Mouse (Mus musculus) lung, postnatal 0 days (tissue): ENCODE measurements around the gene Cd164l2. TPM values are rescaled to one million over a fixed set of nuclear protein-coding genes. Genes with fewer than 3 reads are reported as not detected.

Experiments used
- ATAC-seq: fragments of 200-750 bp; cut with Nextera tagmentation; 2 replicates; pipeline ENCODE4 v1.8.0; 2017; ENCODE audit warnings: moderate library complexity
- DNase-seq: peaks from one replicate; pipeline ENCODE4 v3.0.0-alpha.2; 2016; ENCODE audit warnings: low spot score
- H3K27ac ChIP-seq: fragments of 300-500 bp; sonication (generic); 2 replicates; pipeline ENCODE4 v1.5.1; 2014; ENCODE audit warnings: antibody characterized with exemption, mild to moderate bottlenecking, low read length, mixed read lengths
- H3K27me3 ChIP-seq: fragments of 300-500 bp; sonication (generic); replicated peaks from 2 replicates; pipeline ENCODE4 v1.6.1; 2014; ENCODE audit warnings: low read length, mixed read lengths; ENCODE audit not compliant: insufficient read depth
- H3K36me3 ChIP-seq: fragments of 300-500 bp; sonication (generic); 2 replicates; pipeline ENCODE4 v1.6.1; 2014; ENCODE audit warnings: low read length, mixed read lengths; ENCODE audit not compliant: insufficient read depth
- H3K4me1 ChIP-seq: fragments of 300-500 bp; sonication (generic); 2 replicates; pipeline ENCODE4 v1.6.1; 2014; ENCODE audit warnings: antibody characterized with exemption, low read depth, low read length, mixed read lengths; ENCODE audit not compliant: insufficient read depth
- H3K4me2 ChIP-seq: fragments of 300-500 bp; sonication (generic); replicated peaks from 2 replicates; pipeline ENCODE4 v1.6.1; 2014; ENCODE audit warnings: low read depth, mild to moderate bottlenecking, low read length, moderate library complexity, mixed read lengths
- H3K4me3 ChIP-seq: fragments of 300-500 bp; sonication (generic); 2 replicates; pipeline ENCODE4 v1.5.1; 2014; ENCODE audit warnings: low read depth, low read length
- H3K9ac ChIP-seq: fragments of 300-500 bp; sonication (generic); replicated peaks from 2 replicates; pipeline ENCODE4 v1.6.1; 2014; ENCODE audit warnings: low read depth, mild to moderate bottlenecking
- H3K9me3 ChIP-seq: fragments of 300-500 bp; sonication (generic); 2 replicates; pipeline ENCODE4 v1.6.1; 2016; ENCODE audit warnings: low read length, mixed read lengths
- CTCF ChIP-seq: IDR thresholded peaks from 2 replicates; pipeline ENCODE4 v1.5.1; 2016; ENCODE audit warnings: antibody characterized with exemption, mild to moderate bottlenecking
- EP300 ChIP-seq: IDR thresholded peaks from 2 replicates; pipeline ENCODE4 v1.6.1; 2016; ENCODE audit warnings: antibody characterized with exemption, mild to moderate bottlenecking, control low read depth
- WGBS: fragments of 180-500 bp; shearing (Covaris S2); extraction: QIAGEN DNeasy Blood & Tissue Kit; methylation state at CpG from one replicate; pipeline ENCODE4 v1.1.7; 2014; 5-methylcytosine and 5-hydroxymethylcytosine counted together
- polyA plus RNA-seq: library from polyadenylated mRNA; unstranded; fragments of >200 nt; fragmentation: Nextera tagmentation; extraction: Ambion mirVana; gene quantifications from 2 replicates; pipeline ENCODE4 v1.2.1, GENCODE M21; 2015

Gene Cd164l2
- 8.7 and 10.3 TPM in 2 replicates for polyA plus RNA-seq

DNA sequence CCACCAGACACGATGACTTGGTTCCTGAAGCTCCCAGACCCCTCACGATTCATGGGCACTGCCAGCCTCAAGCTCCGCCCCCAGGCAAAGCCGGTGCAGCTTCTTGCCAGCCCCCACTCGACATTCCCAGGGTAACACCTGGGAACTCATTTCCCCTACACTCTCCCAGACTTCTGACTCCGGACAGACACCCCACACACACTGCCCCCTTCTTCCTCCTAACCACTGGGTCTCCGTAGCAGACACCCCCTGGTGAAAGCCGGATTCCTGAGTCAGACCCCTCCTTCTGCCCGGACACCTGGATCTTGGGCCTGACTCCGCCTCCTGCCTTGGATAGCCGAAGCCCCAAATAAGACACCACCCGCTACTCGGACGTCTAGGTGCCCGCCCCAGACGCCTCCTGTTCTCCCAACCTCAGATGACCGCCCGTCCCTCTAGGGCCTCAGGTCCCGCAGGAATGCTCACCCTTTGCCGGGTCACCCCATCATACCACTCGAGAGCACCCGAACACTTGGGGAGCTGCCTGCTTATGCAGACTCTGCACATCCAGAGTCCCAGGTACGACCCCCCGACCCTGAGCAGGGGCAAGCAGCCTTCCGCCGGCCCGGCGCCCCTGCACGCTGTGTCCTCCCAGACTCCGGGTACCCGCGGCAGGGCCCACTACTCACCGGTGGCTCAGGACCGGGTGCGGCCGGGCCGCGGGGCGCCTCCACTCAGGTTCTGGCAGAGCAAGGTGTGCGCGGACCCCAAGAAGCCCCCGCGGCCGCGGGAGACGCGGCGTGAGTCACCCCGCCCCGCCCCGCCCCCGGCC is at the start of gene Cd164l2, which contains the start of gene Gpr3:
Gene Cd164l2 (plus strand): TSS at position 381 of the 811 bp plus-strand sequence.
Gene Gpr3 (minus strand): TSS at position 786 of the 811 bp plus-strand sequence.
- Histone ChIP-seq H3K9me3 (no peaks in the 10 kb centered on the region), H3K4me3 (peak within 1 kb of the TSS; percentile 48), H3K36me3 (no peaks in the 10 kb centered on the region), H3K9ac (peak within 1 kb of the TSS; percentile 16; the same call in 1 of the 2 replicates), H3K4me2 (peak within 1 kb of the TSS; percentile 99), H3K27me3 (0 out of 2 replicates have a peak, but pooled peaks cover 3% of the 10 kb centered on the region), H3K4me1 (0 out of 2 replicates have a peak, but pooled peaks cover 4% of the 10 kb centered on the region), H3K27ac (no peak within 1 kb of the TSS)
- no peak for DNase-seq
- TF ChIP-seq EP300 (no peak), CTCF (no peak)
- ATAC-seq = peak; percentile 14
- 3% methylated on average over 46 of the region's 52 CpGs for WGBS

DNA sequence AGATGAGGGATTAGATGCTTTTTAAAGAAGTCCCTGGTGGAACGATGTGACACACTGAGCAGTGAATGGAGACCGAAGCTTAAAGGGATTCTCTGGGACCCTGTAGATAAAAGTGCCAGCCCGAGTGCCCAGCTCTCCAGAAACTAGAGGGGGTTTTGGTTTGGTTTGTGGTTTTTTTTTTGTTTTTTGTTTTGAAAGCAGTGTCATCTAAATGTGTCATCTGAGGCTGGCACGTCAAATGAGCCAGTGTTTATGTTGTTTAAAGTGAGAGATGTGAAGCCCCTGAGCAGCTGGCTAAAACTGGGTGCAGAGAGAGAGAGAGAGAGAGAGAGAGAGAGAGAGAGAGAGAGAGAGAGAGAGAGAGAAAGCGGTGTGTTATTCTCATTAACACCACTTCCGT is 49.7 kb upstream of the Cd164l2 start:
- WGBS = 58% methylated on average over 6 of the region's 6 CpGs
- TF ChIP-seq EP300 (no peak), CTCF (no peak)
- no peaks in the 10 kb centered on the region for H3K27me3 ChIP-seq
- no peak overlapping the region for H3K4me3 ChIP-seq
- no peak overlapping the region for H3K4me2 ChIP-seq
- peaks cover 7% of the 10 kb centered on the region; the same call in 1 of the 2 replicates for H3K4me1 ChIP-seq
- no peak for ATAC-seq
- no peak for DNase-seq
- 0 out of 2 replicates have a peak, but pooled peaks cover 7% of the 10 kb centered on the region for H3K36me3 ChIP-seq
- H3K9me3 ChIP-seq = no peaks in the 10 kb centered on the region
- H3K9ac ChIP-seq = no peak overlapping the region
- H3K27ac ChIP-seq = no peak overlapping the region

DNA sequence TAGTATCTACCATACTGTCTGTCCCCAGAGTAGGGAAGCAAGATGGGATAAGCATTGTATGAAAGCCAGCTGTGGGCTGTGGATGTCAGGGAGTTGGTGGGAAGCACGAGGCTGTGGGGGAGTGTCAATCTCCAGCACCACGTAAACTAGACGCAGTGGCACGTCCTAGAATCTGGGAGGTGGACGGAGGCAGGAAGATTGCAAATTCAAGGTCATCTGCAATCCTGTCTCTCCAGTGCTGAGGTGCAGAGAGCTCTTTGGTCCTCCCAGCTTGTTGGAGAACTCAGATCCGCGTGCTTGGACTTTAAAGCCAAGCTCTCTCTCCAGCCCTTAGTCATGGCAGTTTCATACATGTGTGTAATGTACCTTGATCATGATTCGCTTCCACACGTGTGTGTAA is 45.2 kb upstream of the Cd164l2 start:
- Histone ChIP-seq H3K9me3 (no peaks in the 10 kb centered on the region), H3K27ac (no peak overlapping the region), H3K4me2 (no peak overlapping the region), H3K4me1 (peaks cover 12% of the 10 kb centered on the region; the same call in 1 of the 2 replicates), H3K9ac (no peak overlapping the region), H3K36me3 (0 out of 2 replicates have a peak, but pooled peaks cover 7% of the 10 kb centered on the region), H3K27me3 (no peaks in the 10 kb centered on the region), H3K4me3 (no peak overlapping the region)
- no peak for TF ChIP-seq EP300
- no peak for TF ChIP-seq CTCF
- ATAC-seq = no peak
- DNase-seq = no peak
- WGBS = 69% methylated on average over 9 of the region's 9 CpGs

- ATAC-seq (peak; percentile 84), DNase-seq (peak; percentile 89)
- H3K4me3 ChIP-seq = no peak overlapping the region
- H3K27me3 ChIP-seq = no peaks in the 10 kb centered on the region
- peaks cover 16% of the 10 kb centered on the region; the same call in 1 of the 2 replicates for H3K4me1 ChIP-seq
- 56% methylated on average over 10 of the region's 10 CpGs for WGBS
- H3K9ac ChIP-seq = no peak overlapping the region
- H3K27ac ChIP-seq = peak overlapping the region; percentile 5
- no peaks in the 10 kb centered on the region for H3K9me3 ChIP-seq
- TF ChIP-seq EP300 (peak; percentile 70), CTCF (peak; percentile 6; the same call in 1 of the 2 replicates)
- 0 out of 2 replicates have a peak, but pooled peaks cover under 1% of the 10 kb centered on the region for H3K36me3 ChIP-seq
- H3K4me2 ChIP-seq = peak overlapping the region; percentile 32
Measured at GRCm38 (mm10) chr4:133169237-133170055, 42.5 kb upstream of the Cd164l2 start.

GRCm38 (mm10) chr4:133170056-133170524 is 41.8 kb upstream of the Cd164l2 start:
- no peaks in the 10 kb centered on the region for H3K9me3 ChIP-seq
- peak overlapping the region; percentile 38; the same call in 1 of the 2 replicates for H3K27ac ChIP-seq
- H3K4me2 ChIP-seq = no peak overlapping the region
- peaks cover 17% of the 10 kb centered on the region for H3K4me1 ChIP-seq
- DNase-seq (peak; percentile 48), ATAC-seq (no peak)
- no peak overlapping the region for H3K4me3 ChIP-seq
- no peaks in the 10 kb centered on the region for H3K36me3 ChIP-seq
- no peak overlapping the region for H3K9ac ChIP-seq
- H3K27me3 ChIP-seq = no peaks in the 10 kb centered on the region
- 45% methylated on average over 3 of the region's 3 CpGs for WGBS
- TF ChIP-seq EP300 (no peak), CTCF (no peak)

DNA sequence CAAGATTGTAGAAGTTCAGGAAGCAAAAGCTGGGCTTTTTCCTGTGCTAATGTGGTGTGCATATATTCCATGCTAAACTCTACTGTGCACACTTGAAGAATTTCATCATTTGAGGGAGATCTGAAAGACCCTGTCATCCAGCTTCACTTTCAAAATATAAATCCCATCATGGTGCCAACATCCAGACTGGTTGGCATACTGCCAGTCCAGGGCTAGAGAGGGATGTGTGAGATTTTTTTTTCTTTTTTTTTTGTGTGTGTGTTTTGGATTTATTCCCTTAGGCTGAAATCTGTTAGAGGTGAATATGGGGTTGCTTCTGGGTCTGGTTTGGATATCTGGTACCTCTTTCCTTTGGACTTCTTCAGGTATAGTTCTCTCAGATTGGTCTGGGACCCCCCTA is 41.3 kb upstream of the Cd164l2 start:
- peaks cover 23% of the 10 kb centered on the region for H3K4me1 ChIP-seq

More for the DNA sequence above, 41.3 kb upstream of the Cd164l2 start:
- TF ChIP-seq CTCF (no peak), EP300 (no peak)
- Histone ChIP-seq H3K9ac (no peak overlapping the region), H3K4me3 (no peak overlapping the region), H3K4me2 (no peak overlapping the region), H3K27ac (peak overlapping the region; percentile 38; the same call in 1 of the 2 replicates), H3K27me3 (no peaks in the 10 kb centered on the region), H3K36me3 (no peaks in the 10 kb centered on the region), H3K9me3 (no peaks in the 10 kb centered on the region)
- peak; percentile 41 for DNase-seq
- no peak for ATAC-seq
